Mouse (Mus musculus) thymus, postnatal 0 days (tissue): ENCODE measurements around the gene Cdca4. TPM values are rescaled to one million over a fixed set of nuclear protein-coding genes. Genes with fewer than 3 reads are reported as not detected.
"Not testable (repeated sequence)": the region's sequence is repeated elsewhere in the genome, so short reads cannot be mapped to it uniquely, and the experiment has no call there.

Source experiments
- DNase-seq: peaks from one replicate; pipeline ENCODE4 v3.0.0-alpha.2; 2015; ENCODE audit warnings: low spot score
- polyA plus RNA-seq: library from polyadenylated mRNA; unstranded; fragments of >200 nt; fragmentation: Nextera tagmentation; extraction: Ambion mirVana; gene quantifications from 2 replicates; pipeline ENCODE4 v1.2.1, GENCODE M21; 2015

Gene Cdca4
- polyA plus RNA-seq, 1 experiment from 2014 or later, result 151 TPM

GRCm38 (mm10) chr12:112858581-112859336 lies 29.5 kb upstream of the Cdca4 start:
- no peak for DNase-seq

- peak; percentile 70 for DNase-seq
Observed at GRCm38 (mm10) chr12:112857021-112857925, 28.1 kb upstream of the Cdca4 start.

GRCm38 (mm10) chr12:112856338-112856737 lies 27.1 kb upstream of the Cdca4 start:
- peak; percentile 61 for DNase-seq

GRCm38 (mm10) chr12:112854610-112855333 lies 25.5 kb upstream of the Cdca4 start:
- peak; percentile 78 for DNase-seq

GRCm38 (mm10) chr12:112853050-112853729 lies 24.0 kb upstream of the Cdca4 start:
- DNase-seq, result no peak

GRCm38 (mm10) chr12:112851116-112851515 lies 21.9 kb upstream of the Cdca4 start:
- DNase-seq, result no peak

- no peak for DNase-seq
Observed at GRCm38 (mm10) chr12:112850344-112850743, 21.1 kb upstream of the Cdca4 start.

GRCm38 (mm10) chr12:112849235-112850022 lies 20.2 kb upstream of the Cdca4 start:
- no peak for DNase-seq

- no peak for DNase-seq
Observed at GRCm38 (mm10) chr12:112847880-112848279, 18.7 kb upstream of the Cdca4 start.

GRCm38 (mm10) chr12:112843803-112844202 lies 14.6 kb upstream of the Cdca4 start:
- peak; percentile 88 for DNase-seq

- not testable (repeated sequence) for DNase-seq
Observed at GRCm38 (mm10) chr12:112842128-112842527, 12.9 kb upstream of the Cdca4 start.

- not testable (repeated sequence) for DNase-seq
Observed at GRCm38 (mm10) chr12:112841338-112841892, 12.2 kb upstream of the Cdca4 start.

GRCm38 (mm10) chr12:112840209-112841086 lies 11.2 kb upstream of the Cdca4 start:
- DNase-seq, result no peak

- no peak for DNase-seq
Observed at GRCm38 (mm10) chr12:112835046-112835445, 5.8 kb upstream of the Cdca4 start.

GRCm38 (mm10) chr12:112833527-112833926 lies 4.3 kb upstream of the Cdca4 start:
- DNase-seq, result no peak

GRCm38 (mm10) chr12:112832411-112832810 lies 3.2 kb upstream of the Cdca4 start:
- no peak for DNase-seq

GRCm38 (mm10) chr12:112830570-112830969 lies 1.3 kb upstream of the Cdca4 start:
- DNase-seq, result no peak

GRCm38 (mm10) chr12:112830141-112830540 lies 918 bp upstream of the Cdca4 start:
- no peak for DNase-seq
